In the genomic region with DNA sequence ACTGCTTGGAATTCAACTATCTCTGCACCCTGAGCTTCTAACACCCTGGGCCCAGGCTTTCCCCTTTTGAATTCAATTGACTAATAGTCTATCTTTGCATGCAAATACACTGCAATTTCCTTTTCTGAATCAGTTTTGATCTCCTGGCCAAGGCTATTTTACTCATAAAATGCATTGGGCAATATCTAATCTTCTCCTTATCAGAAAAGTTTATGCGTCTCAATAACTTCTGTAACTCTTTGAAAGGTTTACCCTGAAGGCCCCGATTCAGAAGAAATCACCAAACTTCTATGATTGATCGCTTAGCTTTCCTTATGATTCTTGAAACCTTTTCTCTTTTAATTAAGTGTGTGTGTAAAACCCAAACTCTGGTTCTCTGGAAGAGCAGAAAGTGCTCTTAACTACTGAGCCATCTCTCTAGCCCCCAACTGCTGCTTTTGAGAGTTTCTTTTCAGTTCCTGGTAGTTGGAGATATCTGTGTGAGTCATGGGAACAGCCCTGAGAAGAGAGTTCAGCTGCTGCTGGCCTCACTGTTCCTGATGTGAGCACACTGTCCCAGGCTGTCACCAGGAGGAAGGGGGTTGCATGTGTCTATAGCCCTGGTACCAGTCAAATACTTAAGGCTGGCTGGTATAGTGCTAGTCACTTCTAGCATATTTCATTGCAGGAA, we compare ENCODE assay signal across 25 mouse cellular contexts. TPM values are rescaled to one million over a fixed set of nuclear protein-coding genes. Genes with fewer than 3 reads are reported as not detected.
DNase-seq lines count a peak whose midpoint lies in the region; ATAC-seq lines count a peak whose summit lies in the region.
"Had no signal": no experiment of that assay in that cellular context is flagged by ENCODE, and none has a peak within 500 bp of the region (broad histone marks: within the 10 kb centered on the region; RNA-seq: fewer than 3 reads in every experiment).

No protein-coding gene starts in this region.

- H3K27me3 ChIP-seq in heart, embryonic 13.5 days (replicated peaks) = no peaks in the 10 kb centered on the region
- no peaks in the 10 kb centered on the region for H3K27me3 ChIP-seq in midbrain, embryonic 15.5 days (replicated peaks)
- H3K27me3 ChIP-seq: CH12.LX; embryonic facial prominence, embryonic 15.5 days; neural tube, embryonic 13.5 days had no signal

- 63% methylated on average over 3 of the region's 3 CpGs for WGBS in heart, embryonic 13.5 days
- WGBS in midbrain, embryonic 15.5 days = 93% methylated on average over 3 of the region's 3 CpGs

- H3K9me3 ChIP-seq in heart, embryonic 13.5 days = no peaks in the 10 kb centered on the region
- no peaks in the 10 kb centered on the region for H3K9me3 ChIP-seq in midbrain, embryonic 15.5 days
- H3K9me3 ChIP-seq: embryonic facial prominence, embryonic 15.5 days; limb, embryonic 10.5 days; midbrain, embryonic 10.5 days; neural tube, embryonic 13.5 days had no signal

- intact Hi-C loops in heart, postnatal 25 days (cut with DNase I) = loop anchor here (10.0 kb wide), 1 partner anchor 456 kb away; a partner anchor contains a TSS

- DNase-seq in adrenal gland, adult 2 months = peak; percentile 61
- DNase-seq in adrenal gland, postnatal 4 days (ENCODE audit: low spot score in 2 of 2) = no peak
- no peak for DNase-seq in heart, postnatal 25 days (ENCODE audit: low spot score)
- DNase-seq in 416B (ENCODE audit: low read depth) = peak; percentile 83
- DNase-seq in Muller cell, postnatal 12 days (ENCODE audit: inconsistent ontology term) = no peak
- DNase-seq: cerebellum, adult 2 months; cerebellum, postnatal 36 days; gastrocnemius, adult 2 months; heart, postnatal 14 days; kidney, adult 2 months; kidney, postnatal 25 days; liver, postnatal 0 days; right cerebral cortex, adult 18-20 months; thymus, adult 18-20 months; thymus, postnatal 4 days had no signal

- peak overlapping the region; percentile 53; the same call in 1 of the 2 replicates for H3K27ac ChIP-seq in heart, embryonic 13.5 days (replicated peaks)
- no peak overlapping the region for H3K27ac ChIP-seq in midbrain, embryonic 15.5 days
- H3K27ac ChIP-seq: embryonic facial prominence, embryonic 15.5 days; gastrocnemius, adult 2 months; left cerebral cortex, adult 2 months; limb, embryonic 10.5 days; midbrain, embryonic 10.5 days; neural tube, embryonic 13.5 days had no signal

- no peak overlapping the region for H3K9ac ChIP-seq in heart, embryonic 13.5 days
- H3K9ac ChIP-seq in midbrain, embryonic 15.5 days = no peak overlapping the region
- H3K9ac ChIP-seq: embryonic facial prominence, embryonic 15.5 days; liver, postnatal 0 days; neural tube, embryonic 13.5 days had no signal

- H3K36me3 ChIP-seq in heart, embryonic 13.5 days = no peaks in the 10 kb centered on the region
- H3K36me3 ChIP-seq in midbrain, embryonic 15.5 days (replicated peaks) = no peaks in the 10 kb centered on the region
- H3K36me3 ChIP-seq: embryonic facial prominence, embryonic 15.5 days; limb, embryonic 10.5 days; midbrain, embryonic 10.5 days; neural tube, embryonic 13.5 days had no signal

- H3K4me3 ChIP-seq in heart, embryonic 13.5 days = no peak overlapping the region
- H3K4me3 ChIP-seq in midbrain, embryonic 15.5 days = no peak overlapping the region
- H3K4me3 ChIP-seq: embryonic facial prominence, embryonic 15.5 days; gastrocnemius, adult 2 months; left cerebral cortex, adult 2 months; limb, embryonic 10.5 days; midbrain, embryonic 10.5 days; neural tube, embryonic 13.5 days had no signal

- ATAC-seq in heart, embryonic 13.5 days (ENCODE audit: extremely low read depth, insufficient number of reproducible peaks, low FRiP score, low TSS enrichment) = no peak
- ATAC-seq in megakaryocyte progenitor cell, adult 5-6 weeks (replicated peaks; ENCODE audit: poor library complexity) = peak; percentile 30; the same call in 1 of the 2 replicates
- ATAC-seq in midbrain, embryonic 15.5 days (replicated peaks) = no peak
- ATAC-seq: hindbrain, embryonic 16.5 days; liver, postnatal 0 days had no signal

- peaks cover 63% of the 10 kb centered on the region for H3K4me1 ChIP-seq in heart, embryonic 13.5 days
- peaks cover 22% of the 10 kb centered on the region for H3K4me1 ChIP-seq in midbrain, embryonic 15.5 days

- H3K4me2 ChIP-seq in heart, embryonic 13.5 days = no peak overlapping the region
- H3K4me2 ChIP-seq in midbrain, embryonic 15.5 days = no peak overlapping the region
- H3K4me2 ChIP-seq: embryonic facial prominence, embryonic 15.5 days; neural tube, embryonic 13.5 days had no signal

RNA-seq across cellular contexts. Expression of a gene that starts 27.9 kb away (rescaled TPM):
- total RNA-seq in adrenal gland, adult 2 months (2021) = 100 to 1,000 TPM in 1 of 2 experiments, 10 to 100 TPM in 1; 89.7 to 103 TPM
- 41.5 and 46.2 TPM in 2 replicates for polyA plus RNA-seq in adrenal gland, adult 2 months (2012; rRNA removed)
- 100 to 1,000 TPM; 103 to 105 TPM for total RNA-seq in adrenal gland, postnatal 4 days (2021)
- 58.4 and 58.5 TPM in 2 replicates for polyA plus RNA-seq in heart, embryonic 13.5 days (2015; fragmentation: Nextera tagmentation; extraction: Ambion mirVana)
- total RNA-seq in heart, postnatal 25 days (2021) = 100 to 1,000 TPM; 292 to 306 TPM
- total RNA-seq in megakaryocyte progenitor cell, adult 5-6 weeks (2015) = 8.5 and 9.9 TPM in 2 replicates
- 4.9 and 11.2 TPM in 2 replicates for total RNA-seq in megakaryocyte progenitor cell, adult 5-6 weeks (2017)
- polyA plus RNA-seq in midbrain, embryonic 15.5 days (2015; fragmentation: Nextera tagmentation; extraction: Ambion mirVana) = 17.7 and 19.2 TPM in 2 replicates

Comparison
In these comparisons a context has a peak if more than half of its experiments do, and no peak if none do; other contexts are left out.
1. DNase-seq: peak in adrenal gland, adult 2 months (single experiment) and 416B (single experiment); none in adrenal gland, postnatal 4 days (0 of 2), heart, postnatal 25 days (single experiment) and Muller cell, postnatal 12 days (single experiment).
2. RNA of a gene that starts 27.9 kb away (total RNA-seq): 292 to 306 TPM in heart, postnatal 25 days, 103 to 105 TPM in adrenal gland, postnatal 4 days and 89.7 to 103 TPM in adrenal gland, adult 2 months; 4.9 to 11.2 TPM in megakaryocyte progenitor cell, adult 5-6 weeks; every median in the first group is over 4 times any median in the second.